Mouse (Mus musculus) gastrocnemius, postnatal 36 days (tissue): ENCODE results near the gene Pphln1. TPM values are rescaled to one million over a fixed set of nuclear protein-coding genes. Genes with fewer than 3 reads are reported as not detected.

Experiments used
- DNase-seq, 2 experiments: peaks; one replicate each; pipeline ENCODE4 v3.0.0; 2022
- intact Hi-C: fragments of 180-260 bp; cut with DNase I; formaldehyde crosslinking; loops from one replicate; pipeline ENCODE4 v1.15.1; 2025
- total RNA-seq, 2 experiments: library from RNA; stranded (reverse); gene quantifications; 2 replicates each; pipeline ENCODE4 v1.2.3; 2021

The Pphln1 gene
- total RNA-seq, 2 experiments from 2014 or later = 13.4 to 14.1 TPM

DNA sequence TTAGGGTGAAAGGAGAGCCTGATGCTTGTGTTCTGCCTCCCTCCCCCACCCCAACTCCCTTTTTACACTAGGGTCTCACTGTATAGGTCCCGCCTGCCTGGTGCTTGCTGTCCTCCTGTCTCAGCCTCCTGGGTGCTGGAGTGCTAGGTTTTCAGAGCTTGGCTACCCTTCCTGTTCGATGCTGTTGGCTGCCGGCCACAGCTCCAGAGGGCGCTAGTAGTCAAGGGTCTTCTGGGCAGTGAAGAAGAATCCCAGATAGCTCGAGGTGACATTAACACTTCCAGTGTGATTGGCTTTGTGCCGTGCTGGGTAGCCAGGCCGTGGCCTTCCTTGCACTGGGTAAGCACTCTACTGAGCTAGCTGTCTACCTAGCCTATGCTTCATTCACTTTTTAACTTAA is 22.4 kb downstream of the Pphln1 start:
- intact Hi-C loops = no loop called here
- no peak for DNase-seq

DNA sequence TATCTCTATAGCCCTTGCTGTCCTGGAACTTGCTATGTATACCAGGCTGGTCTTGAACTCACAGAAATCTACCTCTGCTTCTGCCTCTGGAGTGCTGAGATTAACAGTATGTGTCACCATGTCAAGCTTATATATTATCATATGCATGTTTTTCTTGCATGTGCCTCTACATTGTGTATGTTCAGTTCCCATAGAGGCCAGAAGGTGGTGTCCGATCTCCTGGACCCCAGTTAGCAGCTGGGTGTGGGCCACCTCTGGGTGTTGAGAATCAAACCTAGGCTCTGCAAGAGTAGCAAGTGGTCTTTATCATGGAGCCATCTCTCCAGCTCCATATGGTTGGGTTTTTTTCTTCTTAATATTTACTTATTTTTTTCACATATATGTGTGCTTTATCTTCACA is 24.4 kb downstream of the Pphln1 start:
- DNase-seq = no peak
- intact Hi-C loops = no loop called here

DNA sequence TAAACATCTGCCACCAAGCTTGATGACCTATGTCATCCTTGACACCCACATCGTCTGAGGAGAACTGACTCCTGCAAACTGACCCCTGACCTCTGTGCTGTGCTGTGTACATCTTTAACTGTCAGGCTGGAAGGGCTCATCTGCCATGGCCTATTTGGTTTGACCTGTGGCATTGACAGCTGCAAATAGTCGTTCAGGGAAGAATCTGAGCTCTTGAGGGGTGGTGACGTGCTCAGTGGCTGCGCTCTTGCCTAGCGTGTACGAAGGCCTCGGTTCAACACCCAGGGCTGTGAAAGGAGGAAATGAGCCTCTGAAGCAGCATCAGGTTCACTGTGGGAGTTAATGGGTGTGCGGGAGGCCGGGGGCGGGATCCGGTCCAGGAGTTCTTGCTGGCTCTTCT is 35.7 kb downstream of the Pphln1 start:
- DNase-seq = no peak
- intact Hi-C loops = no loop called here

DNA sequence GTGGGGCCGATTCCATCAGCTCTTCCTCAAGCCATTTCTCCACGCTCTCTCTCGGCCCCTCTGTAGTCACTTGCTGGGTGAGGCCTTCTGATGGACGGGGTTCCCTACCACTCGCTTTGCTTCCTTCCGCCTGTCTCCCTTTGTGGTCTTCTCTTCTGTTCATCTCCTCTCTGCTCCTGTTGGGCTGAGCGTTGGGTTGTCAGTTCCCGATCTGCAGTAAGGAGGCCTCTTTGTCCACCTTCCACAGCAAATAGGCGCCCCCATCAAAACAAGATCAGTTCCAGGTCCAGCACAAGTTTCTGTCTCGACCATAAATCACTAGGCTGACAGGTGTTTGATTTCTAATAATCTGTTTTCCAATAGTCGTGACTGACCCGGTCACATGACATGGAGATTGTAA is 37.8 kb downstream of the Pphln1 start:
- intact Hi-C loops = no loop called here
- no peak for DNase-seq

DNA sequence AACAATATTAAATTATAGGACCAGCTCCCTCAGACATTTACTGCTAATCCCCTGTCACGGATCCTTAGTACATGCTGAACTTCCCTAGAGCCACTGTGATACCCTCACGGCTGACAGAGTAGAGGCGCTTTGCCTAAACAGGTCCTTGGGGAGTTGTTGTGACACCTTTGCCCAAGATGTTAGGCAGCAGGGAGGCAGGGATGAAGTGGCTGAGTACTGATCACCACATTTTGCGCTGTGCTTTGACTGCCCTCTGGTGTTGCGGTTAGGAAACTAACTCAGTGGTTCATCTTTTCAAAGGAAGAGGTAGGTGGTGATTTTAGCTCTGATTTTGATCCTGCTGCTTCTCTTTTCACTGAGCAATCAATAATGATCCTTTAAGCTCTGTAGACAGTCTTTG is 40.5 kb downstream of the Pphln1 start:
- peak in 1 of 2 experiments; percentile 29 for DNase-seq
- intact Hi-C loops = loop anchor here (2.0 kb wide), 1 partner anchor 174 kb away; no protein-coding TSS in a partner anchor

DNA sequence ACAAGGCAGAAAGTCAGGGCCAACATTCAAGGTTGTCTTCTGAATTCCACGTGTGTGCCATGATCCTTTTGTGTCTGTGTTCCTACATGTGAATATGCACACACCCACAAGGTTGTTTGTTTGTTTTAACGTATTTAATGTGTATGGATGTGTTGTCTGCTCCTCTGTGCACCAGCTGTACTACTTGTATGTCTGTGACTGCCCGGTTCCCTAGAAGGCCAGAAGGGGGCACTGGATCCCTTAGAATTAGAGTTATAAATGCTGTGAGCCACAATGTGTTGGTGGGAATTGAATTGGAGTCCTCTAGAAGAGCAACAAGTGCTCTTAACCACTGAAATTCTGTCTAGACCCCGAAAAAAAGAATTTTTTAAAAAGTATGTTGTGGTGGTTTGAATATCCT is 44.1 kb downstream of the Pphln1 start:
- intact Hi-C loops = loop anchor here (10.0 kb wide), 1 partner anchor 133 kb away; no protein-coding TSS in a partner anchor

DNA sequence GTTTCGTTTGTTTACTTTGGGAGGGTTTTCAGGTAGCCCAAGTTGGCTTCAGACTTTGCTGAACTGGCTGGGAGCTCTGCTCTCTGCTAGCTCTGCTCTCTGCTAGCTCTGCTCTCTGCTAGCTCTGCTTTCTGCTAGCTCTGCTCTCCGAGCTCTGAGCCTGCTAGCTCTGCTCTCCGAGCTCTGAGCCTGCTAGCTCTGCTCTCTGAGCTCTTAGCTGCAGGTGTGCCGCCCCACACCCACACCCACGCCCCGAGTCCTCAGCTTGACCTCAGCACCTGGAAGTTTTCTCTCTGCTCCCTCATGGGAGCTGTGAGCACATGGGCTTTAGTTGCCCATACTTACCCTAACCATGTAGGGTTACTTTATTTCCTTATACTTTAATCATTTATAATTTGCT is 45.5 kb downstream of the Pphln1 start:
- intact Hi-C loops = loop anchor here (10.0 kb wide), 1 partner anchor 131 kb away; no protein-coding TSS in a partner anchor

More for the DNA sequence above, 44.1 kb downstream of the Pphln1 start:
- no peak for DNase-seq

DNA sequence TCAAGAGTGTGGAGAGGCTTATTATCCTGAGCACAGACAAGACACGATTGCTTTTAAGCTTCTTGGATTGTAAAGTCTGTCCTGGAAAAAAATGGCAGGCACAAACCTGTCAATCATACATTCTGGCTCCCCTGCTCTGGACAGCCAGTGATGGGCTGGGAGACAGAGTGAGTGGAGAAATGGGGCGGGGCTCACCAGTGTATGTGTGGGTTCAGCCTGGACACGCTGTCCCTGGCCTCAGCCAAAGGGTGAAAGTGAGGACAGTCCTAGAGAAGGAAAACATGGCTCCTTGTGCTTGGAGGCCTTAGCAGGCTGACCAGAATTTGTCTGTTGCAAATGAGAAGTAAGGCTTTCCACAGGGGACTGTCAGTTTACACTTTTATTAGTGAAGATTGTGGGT is 50.7 kb downstream of the Pphln1 start:
- no peak for DNase-seq
- intact Hi-C loops = loop anchor here (10.0 kb wide), 1 partner anchor 126 kb away; no protein-coding TSS in a partner anchor

More for the DNA sequence above, 45.5 kb downstream of the Pphln1 start:
- no peak for DNase-seq

DNA sequence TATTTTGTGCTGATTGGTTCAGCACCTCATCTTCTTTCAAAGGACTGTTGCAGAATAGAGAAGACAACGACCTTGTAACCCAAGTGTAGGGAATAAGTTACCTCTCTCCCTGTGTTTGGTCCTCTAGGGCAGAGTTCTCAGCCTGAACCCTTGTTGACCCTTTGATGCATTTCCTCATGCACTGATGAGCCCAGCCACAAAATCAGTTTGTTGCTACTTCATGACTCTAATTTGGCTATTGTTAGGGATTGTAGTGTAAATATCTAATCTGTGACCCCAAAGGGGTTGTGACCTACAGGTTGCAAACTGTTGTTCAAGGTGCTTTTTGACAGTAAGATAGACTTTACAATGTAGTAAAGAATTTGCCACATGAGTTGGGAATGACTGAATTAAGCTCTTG is 55.1 kb downstream of the Pphln1 start:
- intact Hi-C loops = no loop called here
- no peak for DNase-seq

DNA sequence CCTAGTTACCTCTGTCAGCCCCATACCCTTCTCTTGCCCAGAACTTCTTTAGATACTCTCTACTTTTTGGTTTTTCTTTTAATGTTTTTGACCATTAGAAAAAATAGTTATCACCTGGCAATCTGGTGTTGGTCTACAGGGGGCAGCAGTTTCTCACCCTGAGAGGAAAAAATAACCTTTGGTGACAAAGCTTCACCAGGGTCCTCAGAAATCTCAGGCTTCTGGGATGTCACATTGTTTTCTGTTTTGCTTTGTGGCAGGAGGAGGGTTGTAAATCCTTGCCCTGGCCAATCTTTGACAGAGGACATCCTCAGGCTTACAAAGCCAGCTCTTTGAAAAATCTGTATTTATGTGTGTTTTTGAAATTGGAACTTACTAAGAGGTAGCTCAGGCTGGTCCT is 57.9 kb downstream of the Pphln1 start:
- intact Hi-C loops = no loop called here
- no peak for DNase-seq

DNA sequence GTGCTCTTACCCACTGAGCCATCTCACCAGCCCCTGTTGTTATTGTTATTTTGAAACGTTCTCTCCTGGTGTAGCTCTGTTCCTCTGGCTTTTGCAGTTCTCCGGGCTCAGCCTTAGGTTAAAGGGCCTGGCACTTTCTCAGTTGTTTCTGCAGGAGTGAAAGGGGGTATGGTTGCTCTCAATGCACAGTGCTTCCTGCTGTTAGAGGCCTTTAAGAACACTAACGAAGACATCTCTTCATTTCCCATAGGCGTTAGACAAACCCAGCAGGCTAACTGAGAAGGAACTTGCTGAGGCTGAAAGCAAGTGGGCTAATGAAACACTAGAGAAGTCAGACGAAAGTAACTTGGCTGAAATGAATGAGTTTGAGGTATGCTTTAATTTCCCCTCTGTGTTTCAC is 61.3 kb downstream of the Pphln1 start:
- intact Hi-C loops = no loop called here
- no peak for DNase-seq

DNA sequence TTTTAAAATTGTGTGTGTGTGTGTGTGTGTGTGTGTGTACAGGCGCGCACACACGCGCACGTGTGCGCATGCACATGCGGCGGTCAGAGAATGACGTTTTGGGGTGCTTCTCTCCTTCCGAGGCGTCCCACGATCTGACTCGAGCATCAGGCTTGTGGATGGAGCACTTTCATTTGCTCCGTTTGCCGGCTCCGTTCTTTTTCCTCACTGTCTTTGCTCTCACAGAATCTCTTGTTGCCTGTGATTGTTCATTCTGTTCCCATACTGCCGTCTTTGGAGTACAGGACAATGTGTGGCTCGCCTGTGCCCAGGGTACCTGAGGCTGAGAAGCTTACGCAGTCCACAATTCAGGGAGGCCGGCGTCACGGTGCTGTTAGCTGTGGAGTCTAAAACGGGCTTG is 62.9 kb downstream of the Pphln1 start:
- no peak for DNase-seq
- intact Hi-C loops = no loop called here

DNA sequence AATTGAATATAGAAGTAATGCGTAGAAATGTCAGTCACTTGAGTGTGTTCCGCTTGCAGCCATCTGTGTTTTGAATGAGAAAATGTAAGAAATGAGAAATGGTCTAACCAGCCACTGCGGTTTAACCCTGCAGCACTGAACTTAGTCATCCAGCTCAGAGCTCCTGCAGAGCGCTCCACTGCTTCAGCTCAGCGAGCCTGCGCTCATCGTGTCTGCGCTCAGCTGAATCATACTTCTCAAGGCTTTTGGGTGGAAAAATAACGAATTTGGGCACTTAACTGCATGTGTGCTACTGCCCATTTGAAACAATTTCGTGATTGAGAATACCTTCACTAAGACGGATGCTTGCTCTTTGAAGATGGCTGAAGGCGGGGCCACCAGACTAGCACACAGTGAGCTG is 73.5 kb downstream of the Pphln1 start:
- DNase-seq = no peak
- intact Hi-C loops = no loop called here

DNA sequence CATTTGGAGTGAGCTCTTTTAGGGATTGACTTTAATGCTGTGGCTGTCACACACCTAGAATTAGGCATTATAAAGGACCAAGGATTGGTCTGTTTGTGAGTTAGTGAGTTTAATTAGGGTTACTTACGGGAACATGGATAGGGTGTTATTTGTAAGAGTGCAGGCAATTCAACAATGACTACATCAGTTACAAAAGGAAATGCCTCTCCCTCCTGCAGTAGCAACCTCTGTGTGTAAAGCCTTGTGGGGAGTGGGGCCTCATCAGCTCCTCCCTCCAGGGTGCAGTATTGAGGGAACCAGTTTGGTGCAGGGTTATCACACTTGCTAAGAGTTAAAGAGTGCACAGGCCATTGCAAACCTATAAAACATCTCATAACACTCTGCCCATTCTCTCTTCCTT is 73.9 kb downstream of the Pphln1 start:
- intact Hi-C loops = no loop called here

DNA sequence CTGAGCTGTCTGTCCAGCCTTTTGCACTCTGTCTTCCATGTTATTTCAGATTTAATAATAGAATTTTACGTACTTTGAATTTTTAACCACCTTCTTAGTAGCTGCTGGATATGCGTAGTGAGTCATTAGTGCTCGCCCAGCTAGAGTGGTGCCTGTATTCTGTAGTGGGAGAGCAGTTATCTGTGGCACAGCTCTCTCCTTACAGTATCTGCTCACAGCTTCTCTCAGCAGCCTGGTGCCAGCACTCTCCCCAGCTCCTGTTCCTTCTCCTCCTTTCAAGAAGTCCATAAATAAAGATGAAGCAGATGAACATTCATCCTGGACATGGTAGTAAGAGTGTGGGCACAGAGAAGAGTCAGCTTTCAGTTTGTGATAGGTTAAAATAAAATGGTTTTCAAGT is 76.1 kb downstream of the Pphln1 start:
- no peak for DNase-seq

More for the DNA sequence above, 73.9 kb downstream of the Pphln1 start:
- no peak for DNase-seq

DNA sequence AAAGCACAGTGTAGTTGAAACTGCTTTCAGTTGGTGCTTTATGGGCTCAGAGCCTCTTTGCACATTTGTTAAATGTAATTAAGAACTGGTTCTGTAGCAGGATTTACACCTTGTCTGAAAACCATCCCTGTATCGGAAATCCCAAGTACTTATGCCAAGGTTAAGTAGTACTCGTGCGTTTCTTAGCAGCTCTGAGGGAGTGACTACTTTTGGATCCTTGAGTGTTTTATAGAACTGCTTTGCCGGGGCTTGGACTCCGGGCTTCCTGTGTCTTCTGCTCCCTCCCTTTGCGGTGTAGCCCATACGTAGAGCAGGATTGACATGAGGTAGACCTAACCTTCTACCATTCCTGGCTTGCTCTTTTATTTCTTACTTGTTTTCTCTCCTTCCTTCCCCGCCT is 77.5 kb downstream of the Pphln1 start:
- DNase-seq = no peak
- intact Hi-C loops = no loop called here

More for the DNA sequence above, 76.1 kb downstream of the Pphln1 start:
- intact Hi-C loops = no loop called here

DNA sequence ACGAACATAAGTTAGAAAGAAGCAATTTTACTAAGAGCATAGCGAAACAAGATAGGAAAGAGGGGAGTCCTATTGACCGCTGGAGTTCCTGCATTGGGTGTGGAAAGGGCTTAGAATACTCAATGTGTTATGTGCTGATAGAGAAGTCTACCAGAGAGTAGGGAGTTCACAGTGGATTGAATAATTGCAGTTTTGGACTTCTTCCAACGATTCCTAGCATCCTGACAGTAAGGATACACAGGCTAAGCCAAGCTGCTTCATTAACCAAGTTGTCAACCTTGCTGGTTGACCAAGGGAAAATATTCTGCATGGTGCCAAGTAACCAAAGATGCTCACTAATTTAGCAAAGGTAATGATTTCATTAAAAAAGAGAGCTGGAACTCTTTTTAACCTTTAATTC is 79.6 kb downstream of the Pphln1 start:
- intact Hi-C loops = no loop called here
- DNase-seq = no peak

DNA sequence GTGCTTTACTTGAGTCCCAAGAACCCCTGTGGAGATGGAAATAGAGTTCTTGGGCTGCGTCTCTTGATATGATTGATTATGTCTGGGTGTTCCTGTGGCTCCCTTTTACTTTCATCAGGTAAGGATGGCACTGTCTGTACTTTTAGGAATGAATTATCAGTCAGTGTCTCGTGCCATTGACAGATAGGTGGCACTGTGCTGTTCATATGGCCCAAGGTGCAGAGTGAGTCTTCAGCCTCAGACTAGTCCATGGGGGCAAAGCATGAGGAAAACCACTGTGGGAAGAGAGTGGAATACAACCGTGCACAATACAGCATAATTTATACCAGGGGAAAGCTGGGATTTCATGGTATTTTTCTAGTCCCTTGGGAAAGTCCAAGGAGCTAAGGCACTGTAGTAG is 80.5 kb downstream of the Pphln1 start:
- no peak for DNase-seq
- intact Hi-C loops = no loop called here

DNA sequence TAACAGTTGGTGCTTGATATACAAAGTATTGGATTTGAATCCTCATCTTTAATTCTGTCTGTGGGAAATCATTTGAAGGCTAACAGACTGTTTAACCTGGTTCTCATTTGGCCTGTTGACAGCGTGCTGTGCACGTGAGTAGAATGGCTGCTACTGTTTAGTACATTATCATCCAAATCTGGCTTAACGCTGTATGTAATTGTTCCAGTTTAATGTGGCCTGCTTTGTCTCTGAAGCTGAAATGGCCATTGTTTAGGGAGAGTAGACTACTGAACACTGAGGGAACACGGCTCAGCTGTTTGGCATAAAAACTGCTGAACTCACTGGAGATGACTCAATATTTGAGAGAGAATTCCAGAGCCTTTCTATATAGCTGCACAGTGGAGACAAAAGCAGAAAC is 81.3 kb downstream of the Pphln1 start:
- DNase-seq = no peak
- intact Hi-C loops = no loop called here

DNA sequence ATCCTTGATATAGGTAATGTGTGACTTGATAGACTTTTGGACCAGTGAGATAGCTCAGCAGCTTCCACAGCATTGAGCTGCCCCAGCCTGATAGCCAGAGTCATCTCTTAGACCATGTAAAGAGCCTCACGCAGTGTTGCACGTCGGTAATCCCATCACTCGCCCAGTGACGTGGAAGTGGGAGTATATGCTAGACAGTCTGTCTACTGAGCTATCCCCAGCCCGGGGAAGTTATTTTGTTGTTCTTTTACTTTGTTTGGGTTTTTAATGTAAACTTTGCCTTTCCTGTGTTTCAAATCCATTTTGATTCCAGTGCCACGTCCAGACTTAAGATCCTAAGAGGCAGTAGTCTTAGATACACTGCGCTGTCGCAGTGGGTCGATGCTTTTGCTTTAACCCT is 83.0 kb downstream of the Pphln1 start:
- no peak for DNase-seq
- intact Hi-C loops = no loop called here

DNA sequence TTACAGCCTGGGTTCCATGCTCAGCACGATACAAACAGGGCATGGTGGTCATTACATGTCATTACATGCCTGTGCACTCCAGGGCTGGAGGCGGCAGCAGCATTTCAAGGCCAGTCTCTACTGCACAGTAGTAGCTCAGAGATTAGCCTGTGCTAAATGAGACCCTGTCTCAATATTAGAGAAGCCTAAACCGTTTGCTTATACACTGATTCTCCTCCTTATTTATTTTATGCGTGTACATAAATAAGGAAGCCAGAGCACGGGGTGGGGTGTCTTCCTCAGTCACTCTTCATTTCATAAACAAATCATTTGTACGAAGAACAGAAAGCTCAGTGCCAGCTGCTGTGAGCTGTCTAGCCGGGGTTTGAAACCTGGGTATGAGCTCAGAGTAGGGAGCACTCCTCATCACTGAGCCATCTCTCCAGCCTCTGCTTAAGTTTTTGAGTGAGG is 86.1 kb downstream of the Pphln1 start:
- intact Hi-C loops = no loop called here
- no peak for DNase-seq

DNA sequence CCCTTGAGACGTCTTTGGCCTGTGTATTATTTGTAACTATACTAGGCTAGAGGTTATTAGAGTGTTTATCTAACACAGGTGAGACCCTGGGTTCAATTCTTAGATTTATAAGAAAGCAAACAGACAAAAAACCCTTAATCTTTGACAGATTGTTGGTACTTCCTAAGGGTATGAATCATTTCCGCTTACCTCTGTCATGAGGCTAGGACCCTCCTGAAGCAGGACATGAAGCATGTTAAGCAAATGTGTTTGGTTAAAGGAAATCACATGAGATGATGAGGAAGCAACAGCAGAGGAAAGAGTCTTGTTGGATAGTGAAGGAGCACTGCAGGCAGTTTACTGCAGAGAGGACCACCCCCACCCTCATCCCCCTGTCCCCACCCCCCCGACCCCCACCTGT is 87.1 kb downstream of the Pphln1 start:
- intact Hi-C loops = no loop called here
- DNase-seq = no peak

DNA sequence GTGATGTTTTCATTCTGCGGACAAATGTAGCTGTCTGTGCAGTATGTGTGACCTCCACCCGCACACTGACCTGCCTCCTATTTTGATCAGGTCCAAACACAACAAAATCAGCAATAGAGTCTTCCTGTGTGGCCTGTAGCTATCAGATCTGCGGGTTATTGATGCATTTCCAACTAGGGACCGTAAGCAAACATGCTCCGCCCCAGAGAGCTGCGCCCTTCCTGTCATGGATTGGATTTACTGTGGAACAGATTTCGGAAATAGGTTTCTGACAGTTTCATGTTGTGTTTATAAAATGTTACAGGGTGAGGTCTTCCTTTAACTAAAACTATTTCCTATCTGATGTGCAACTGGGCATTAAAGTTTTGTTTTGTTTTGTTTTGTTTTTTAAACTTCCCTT is 87.9 kb downstream of the Pphln1 start:
- intact Hi-C loops = no loop called here
- DNase-seq = no peak
